Mouse (Mus musculus) A20 (cell line): ENCODE results near the gene Twnk.

Experiments used
- DNase-seq: peaks from one replicate; pipeline ENCODE4 v3.0.0-alpha.2; 2011; ENCODE audit warnings: low read depth, low spot score

Twnk gene

GRCm38 (mm10) chr19:45005444-45005843, at the start of gene Twnk:
Gene Twnk, plus strand, starts transcription at chr19:45005663.
- peak; percentile 92 for DNase-seq

GRCm38 (mm10) chr19:44959633-44960032, 45.8 kb upstream of the Twnk start:
- no peak for DNase-seq

GRCm38 (mm10) chr19:44965978-44966377, 39.5 kb upstream of the Twnk start:
- no peak for DNase-seq

- no peak for DNase-seq
These were observed 37.1 kb upstream of the Twnk start for GRCm38 (mm10) chr19:44968329-44968728.

- DNase-seq = no peak
These were observed 28.8 kb upstream of the Twnk start for GRCm38 (mm10) chr19:44976636-44977035.

GRCm38 (mm10) chr19:44977148-44977547, 28.3 kb upstream of the Twnk start:
- no peak for DNase-seq

- no peak for DNase-seq
These were observed 24.7 kb upstream of the Twnk start for GRCm38 (mm10) chr19:44980787-44981186.

GRCm38 (mm10) chr19:44982477-44983115, 22.9 kb upstream of the Twnk start:
- DNase-seq = no peak

- no peak for DNase-seq
These were observed 22.1 kb upstream of the Twnk start for GRCm38 (mm10) chr19:44983366-44983765.

- no peak for DNase-seq
These were observed 21.0 kb upstream of the Twnk start for GRCm38 (mm10) chr19:44984420-44984819.

GRCm38 (mm10) chr19:44985159-44985988, 20.1 kb upstream of the Twnk start:
- DNase-seq = no peak

GRCm38 (mm10) chr19:44987004-44987403, 18.5 kb upstream of the Twnk start:
- no peak for DNase-seq

- DNase-seq = no peak
These were observed 17.6 kb upstream of the Twnk start for GRCm38 (mm10) chr19:44987851-44988250.

- no peak for DNase-seq
These were observed 17.1 kb upstream of the Twnk start for GRCm38 (mm10) chr19:44988321-44988720.

- DNase-seq = peak; percentile 42
These were observed 16.5 kb upstream of the Twnk start, which contains the start of gene Sema4g for GRCm38 (mm10) chr19:44988831-44989566. Gene Sema4g, plus strand, starts transcription at chr19:44989101.

GRCm38 (mm10) chr19:44989567-44990495, 15.6 kb upstream of the Twnk start:
- DNase-seq = no peak

- DNase-seq = no peak
These were observed 14.4 kb upstream of the Twnk start for GRCm38 (mm10) chr19:44991031-44991430.

GRCm38 (mm10) chr19:44992246-44992645, 13.2 kb upstream of the Twnk start:
- DNase-seq = no peak

GRCm38 (mm10) chr19:44992712-44993111, 12.8 kb upstream of the Twnk start:
- no peak for DNase-seq

- DNase-seq = no peak
These were observed 7.7 kb upstream of the Twnk start for GRCm38 (mm10) chr19:44997786-44998185.

- peak; percentile 43 for DNase-seq
These were observed 5.8 kb upstream of the Twnk start for GRCm38 (mm10) chr19:44999647-45000046.
